Mouse (Mus musculus) heart, embryonic 10.5 days (tissue): ENCODE results near the gene Gm20716. TPM values are rescaled to one million over a fixed set of nuclear protein-coding genes. Genes with fewer than 3 reads are reported as not detected.
"Not testable (repeated sequence)": the region's sequence is repeated elsewhere in the genome, so short reads cannot be mapped to it uniquely, and the experiment has no call there.

Experiments
- DNase-seq: peaks from one replicate; pipeline ENCODE4 v3.0.0-alpha.2; 2017; ENCODE audit warnings: low spot score
- H3K27ac ChIP-seq: fragments of 300-500 bp; sonication (generic); 2 replicates; pipeline ENCODE4 v1.5.1; 2016; ENCODE audit warnings: mild to moderate bottlenecking
- H3K27me3 ChIP-seq: fragments of 300-500 bp; sonication (generic); 2 replicates; pipeline ENCODE4 v1.6.1; 2016; ENCODE audit warnings: mild to moderate bottlenecking; ENCODE audit not compliant: poor library complexity, insufficient read depth, severe bottlenecking
- H3K36me3 ChIP-seq: fragments of 300-500 bp; sonication (generic); 2 replicates; pipeline ENCODE4 v1.6.1; 2016; ENCODE audit warnings: mild to moderate bottlenecking, moderate library complexity
- H3K4me1 ChIP-seq: fragments of 300-500 bp; sonication (generic); 2 replicates; pipeline ENCODE4 v1.6.1; 2016; ENCODE audit warnings: mild to moderate bottlenecking
- H3K4me3 ChIP-seq: fragments of 300-500 bp; sonication (generic); 2 replicates; pipeline ENCODE4 v1.5.1; 2016; ENCODE audit warnings: mild to moderate bottlenecking, moderate library complexity
- H3K9me3 ChIP-seq: fragments of 300-500 bp; sonication (generic); 2 replicates; pipeline ENCODE4 v1.6.1; 2016; ENCODE audit warnings: mild to moderate bottlenecking, moderate library complexity
- WGBS: fragments of 180-500 bp; shearing (Covaris S2); methylation state at CpG from one replicate; pipeline ENCODE4 v1.1.7; 2016; 5-methylcytosine and 5-hydroxymethylcytosine counted together
- polyA plus RNA-seq: library from polyadenylated mRNA; unstranded; fragments of >200 nt; fragmentation: Nextera tagmentation; extraction: Ambion mirVana; gene quantifications from 2 replicates; pipeline ENCODE4 v1.2.1, GENCODE M21; 2016

The Gm20716 gene
- polyA plus RNA-seq, 1 experiment from 2014 or later: 16.6 TPM

DNA sequence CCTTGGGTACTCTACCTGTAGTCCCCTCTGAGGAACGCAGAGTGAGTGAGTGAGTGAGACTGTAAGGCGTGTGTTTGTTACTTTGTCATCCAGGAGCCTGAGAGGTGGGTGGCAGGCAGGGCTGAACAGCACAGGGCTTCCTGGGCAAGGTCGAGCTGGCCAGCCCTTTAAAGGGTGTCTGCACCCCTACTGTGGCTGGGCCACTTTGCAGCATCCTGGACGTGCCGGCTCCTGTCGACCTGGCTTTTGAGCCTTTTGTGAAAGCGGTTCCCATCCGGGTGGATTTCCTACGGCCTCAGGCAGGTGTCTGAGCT lies 60.4 kb downstream of the Gm20716 start:
- H3K4me1 ChIP-seq: peaks cover 48% of the 10 kb centered on the region
- peak overlapping the region; percentile 86 for H3K27ac ChIP-seq
- 4% methylated on average over 9 of the region's 9 CpGs for WGBS
- H3K9me3 ChIP-seq: no peaks in the 10 kb centered on the region
- no peak for DNase-seq
- no peaks in the 10 kb centered on the region for H3K27me3 ChIP-seq
- peaks cover 11% of the 10 kb centered on the region for H3K36me3 ChIP-seq
- peak overlapping the region; percentile 49 for H3K4me3 ChIP-seq

DNA sequence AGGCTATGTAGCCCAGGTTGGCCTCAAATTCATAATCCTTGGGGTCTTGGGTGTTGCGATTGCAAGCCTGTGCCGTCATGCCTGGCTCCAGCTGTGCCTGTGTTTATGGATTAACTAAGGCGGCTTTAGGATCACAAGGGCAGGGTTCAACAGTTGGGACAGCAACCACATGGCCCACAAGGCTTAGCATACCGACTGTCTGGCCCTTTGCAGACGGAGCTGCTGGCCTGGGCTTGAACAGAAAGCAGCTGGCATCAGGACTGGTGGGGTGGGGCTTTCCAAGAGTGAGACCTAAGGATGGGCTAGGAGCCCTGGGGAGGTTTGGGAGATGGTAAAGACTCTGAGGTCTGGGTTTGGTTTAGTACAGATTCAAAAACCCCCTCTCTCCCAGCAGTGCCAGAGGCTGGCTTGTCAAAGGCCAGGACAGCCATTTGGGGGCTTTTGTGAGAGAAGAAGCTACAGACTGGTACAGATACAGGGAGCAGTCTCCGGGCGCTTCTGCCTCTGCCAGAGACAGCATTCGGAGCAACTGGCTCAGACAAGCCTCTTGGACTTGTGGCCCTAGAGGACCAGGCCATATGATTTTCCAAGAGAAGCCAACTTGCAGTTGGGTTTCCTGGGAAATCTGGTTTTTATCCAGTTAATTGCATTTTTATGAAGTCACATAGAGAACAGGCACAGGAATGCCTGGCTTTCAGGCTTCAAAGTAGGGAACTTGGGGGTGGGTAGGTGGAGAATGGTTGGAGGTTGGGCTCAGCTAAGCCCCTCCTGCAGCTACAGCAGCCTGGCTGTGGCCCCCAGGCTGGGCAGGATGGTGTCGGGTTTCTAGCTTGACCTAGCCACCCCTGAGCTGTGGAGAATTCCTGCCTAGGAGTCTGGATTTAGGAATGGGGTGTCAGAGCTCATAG lies 61.0 kb downstream of the Gm20716 start:
- no peaks in the 10 kb centered on the region for H3K27me3 ChIP-seq
- peak overlapping the region; percentile 49 for H3K4me3 ChIP-seq
- H3K27ac ChIP-seq: peak overlapping the region; percentile 86
- peaks cover 7% of the 10 kb centered on the region for H3K36me3 ChIP-seq
- WGBS: 47% methylated on average over 9 of the region's 9 CpGs
- no peak for DNase-seq
- peaks cover 48% of the 10 kb centered on the region for H3K4me1 ChIP-seq
- H3K9me3 ChIP-seq: no peaks in the 10 kb centered on the region

DNA sequence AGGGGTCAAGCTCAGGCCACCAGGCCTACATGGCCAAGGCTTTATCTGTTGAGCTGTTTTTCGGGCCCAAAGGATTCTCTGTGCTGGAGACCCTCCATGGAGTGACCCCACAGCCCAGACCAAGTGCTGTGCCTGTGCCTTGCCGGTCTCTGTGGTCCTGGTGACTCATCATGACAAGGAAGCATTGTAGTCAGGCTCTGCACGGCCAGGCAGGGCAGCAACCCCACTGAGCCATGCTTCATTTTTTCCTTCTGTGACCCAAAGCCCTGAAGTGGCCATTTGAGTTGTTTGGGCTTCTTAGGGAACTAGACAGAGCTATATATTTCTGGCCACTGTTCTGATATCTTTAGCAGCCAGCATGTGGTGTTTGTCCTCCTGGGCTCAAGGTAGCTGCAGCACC lies 62.4 kb downstream of the Gm20716 start:
- Histone ChIP-seq H3K4me3 (no peak overlapping the region), H3K4me1 (peaks cover 51% of the 10 kb centered on the region), H3K27me3 (no peaks in the 10 kb centered on the region), H3K36me3 (0 out of 2 replicates have a peak, but pooled peaks cover under 1% of the 10 kb centered on the region), H3K9me3 (no peaks in the 10 kb centered on the region), H3K27ac (peak overlapping the region; percentile 72)
- WGBS: 52% methylated on average over 3 of the region's 3 CpGs
- DNase-seq: no peak

DNA sequence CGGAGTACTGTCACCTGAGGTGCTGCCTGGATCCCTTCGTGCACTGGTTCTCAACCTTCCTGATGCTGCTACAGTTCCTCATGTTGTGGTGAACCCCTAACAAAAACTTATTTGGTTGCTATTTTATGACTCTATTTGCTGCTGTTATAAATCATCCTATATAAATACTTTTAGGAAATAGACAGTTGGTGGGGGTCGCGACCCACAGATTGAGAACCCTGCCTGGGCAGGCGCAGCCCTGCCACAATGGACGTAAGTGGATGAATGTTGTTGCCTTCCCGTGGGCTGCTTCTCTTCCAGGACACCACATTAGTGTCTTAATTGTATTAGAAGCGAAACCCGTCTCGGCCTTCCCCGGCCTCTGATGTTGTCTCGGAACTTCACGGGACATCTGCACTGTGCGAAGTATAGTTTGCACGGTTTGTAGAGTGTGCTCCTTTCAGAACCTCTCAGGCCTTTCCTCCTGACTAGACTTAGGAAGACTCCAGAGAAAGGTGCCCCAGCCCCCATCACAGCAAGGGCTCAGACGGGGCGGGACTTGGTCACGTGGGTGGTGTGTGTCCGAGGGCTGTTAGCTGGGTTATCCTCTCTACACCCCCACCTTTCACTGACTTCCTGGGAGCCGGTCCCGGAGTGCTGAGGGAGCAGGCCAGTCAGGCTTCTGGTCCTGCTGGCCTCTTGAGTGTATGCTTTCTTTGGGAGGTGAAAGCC lies 63.3 kb downstream of the Gm20716 start:
- peaks cover 57% of the 10 kb centered on the region for H3K4me1 ChIP-seq
- peak overlapping the region; percentile 72 for H3K27ac ChIP-seq
- H3K27me3 ChIP-seq: no peaks in the 10 kb centered on the region
- H3K36me3 ChIP-seq: no peaks in the 10 kb centered on the region
- no peak for DNase-seq
- H3K4me3 ChIP-seq: 0 out of 2 replicates have a peak overlapping the region, but pooled peaks have one; percentile 4
- WGBS: 47% methylated on average over 21 of the region's 21 CpGs
- H3K9me3 ChIP-seq: no peaks in the 10 kb centered on the region

DNA sequence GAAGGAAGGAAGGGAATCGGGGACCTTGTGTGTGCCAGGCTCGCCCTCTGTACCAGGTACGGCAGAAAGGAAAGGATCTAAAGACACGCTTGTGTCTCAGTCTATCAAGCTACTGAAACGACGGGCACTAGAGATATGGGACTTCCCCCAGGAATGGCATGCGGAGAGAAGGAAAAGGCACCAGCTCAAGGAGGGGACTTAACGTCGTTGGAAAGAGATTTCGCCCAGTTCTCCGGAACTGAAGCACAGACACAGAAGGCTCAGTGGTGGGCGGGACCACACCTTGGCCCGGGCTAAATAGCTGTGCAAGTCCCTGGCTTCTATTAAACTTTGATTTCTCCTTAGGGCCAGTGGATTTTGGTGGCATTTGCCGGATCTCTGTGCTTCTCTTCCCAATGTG lies 68.2 kb downstream of the Gm20716 start:
- WGBS: 6% methylated on average over 14 of the region's 14 CpGs
- Histone ChIP-seq H3K27me3 (peaks cover 8% of the 10 kb centered on the region; the same call in 1 of the 2 replicates), H3K27ac (peak overlapping the region; percentile 89), H3K36me3 (no peaks in the 10 kb centered on the region), H3K9me3 (no peaks in the 10 kb centered on the region), H3K4me1 (peaks cover 52% of the 10 kb centered on the region), H3K4me3 (peak overlapping the region; percentile 55)
- no peak for DNase-seq

DNA sequence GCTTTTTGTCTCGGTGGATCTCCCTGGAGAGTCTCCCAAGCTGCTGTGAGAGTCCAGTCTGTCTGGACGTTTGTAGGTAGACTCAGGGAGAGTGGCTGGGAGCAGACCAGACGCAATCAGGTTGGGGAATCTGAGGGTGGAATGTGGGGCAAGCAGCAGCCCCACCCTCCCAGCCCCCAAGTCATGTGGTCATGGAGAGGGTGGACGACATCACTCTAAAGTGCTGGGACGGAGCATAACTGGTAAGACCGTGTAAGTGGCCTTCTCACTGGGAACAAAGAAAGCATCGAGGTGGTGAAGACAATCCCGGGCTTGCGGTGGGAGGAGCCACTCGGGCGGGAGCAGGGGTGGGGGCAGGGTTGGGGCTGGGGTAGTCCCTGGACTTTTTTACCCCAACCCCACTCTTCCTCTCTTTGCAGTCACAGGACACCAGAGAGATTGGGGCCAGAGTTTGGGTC lies 68.6 kb downstream of the Gm20716 start:
- Histone ChIP-seq H3K36me3 (no peaks in the 10 kb centered on the region), H3K9me3 (no peaks in the 10 kb centered on the region), H3K27ac (peak overlapping the region; percentile 89), H3K27me3 (peaks cover 8% of the 10 kb centered on the region; the same call in 1 of the 2 replicates), H3K4me1 (peaks cover 48% of the 10 kb centered on the region), H3K4me3 (peak overlapping the region; percentile 55)
- WGBS: 2% methylated on average over 11 of the region's 11 CpGs
- no peak for DNase-seq

DNA sequence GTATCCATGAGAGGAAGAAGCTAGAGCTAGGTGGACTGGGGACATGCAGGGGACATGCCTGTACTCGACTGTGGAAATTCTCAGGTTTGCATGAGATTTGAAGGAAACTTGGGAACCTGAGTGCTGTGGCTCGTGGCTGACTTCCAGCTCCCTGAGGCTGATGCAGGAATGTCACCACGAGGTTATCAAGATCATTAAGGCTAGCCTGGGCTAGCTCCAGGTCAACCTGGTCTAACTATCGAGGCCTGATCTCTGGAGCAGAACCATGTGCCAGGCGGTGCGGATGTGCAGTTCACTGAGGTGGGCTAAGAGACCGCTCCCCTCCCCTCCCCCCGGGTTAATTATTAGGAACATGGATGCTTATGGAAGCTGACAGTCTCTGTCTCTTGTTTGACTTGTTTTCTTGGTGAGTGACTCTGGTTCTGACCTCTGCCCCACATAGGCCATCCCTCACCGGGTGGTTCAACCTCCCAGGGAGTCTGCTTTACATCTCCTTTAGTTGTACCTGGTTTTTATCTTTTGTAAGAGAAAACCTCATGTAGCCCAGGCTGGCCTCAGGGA lies 69.7 kb downstream of the Gm20716 start:
- Histone ChIP-seq H3K9me3 (no peaks in the 10 kb centered on the region), H3K4me1 (peaks cover 48% of the 10 kb centered on the region), H3K36me3 (no peaks in the 10 kb centered on the region), H3K4me3 (no peak overlapping the region), H3K27ac (no peak overlapping the region; the same call in 1 of the 2 replicates), H3K27me3 (peaks cover 8% of the 10 kb centered on the region; the same call in 1 of the 2 replicates)
- no peak for DNase-seq
- 84% methylated on average over 9 of the region's 9 CpGs for WGBS

DNA sequence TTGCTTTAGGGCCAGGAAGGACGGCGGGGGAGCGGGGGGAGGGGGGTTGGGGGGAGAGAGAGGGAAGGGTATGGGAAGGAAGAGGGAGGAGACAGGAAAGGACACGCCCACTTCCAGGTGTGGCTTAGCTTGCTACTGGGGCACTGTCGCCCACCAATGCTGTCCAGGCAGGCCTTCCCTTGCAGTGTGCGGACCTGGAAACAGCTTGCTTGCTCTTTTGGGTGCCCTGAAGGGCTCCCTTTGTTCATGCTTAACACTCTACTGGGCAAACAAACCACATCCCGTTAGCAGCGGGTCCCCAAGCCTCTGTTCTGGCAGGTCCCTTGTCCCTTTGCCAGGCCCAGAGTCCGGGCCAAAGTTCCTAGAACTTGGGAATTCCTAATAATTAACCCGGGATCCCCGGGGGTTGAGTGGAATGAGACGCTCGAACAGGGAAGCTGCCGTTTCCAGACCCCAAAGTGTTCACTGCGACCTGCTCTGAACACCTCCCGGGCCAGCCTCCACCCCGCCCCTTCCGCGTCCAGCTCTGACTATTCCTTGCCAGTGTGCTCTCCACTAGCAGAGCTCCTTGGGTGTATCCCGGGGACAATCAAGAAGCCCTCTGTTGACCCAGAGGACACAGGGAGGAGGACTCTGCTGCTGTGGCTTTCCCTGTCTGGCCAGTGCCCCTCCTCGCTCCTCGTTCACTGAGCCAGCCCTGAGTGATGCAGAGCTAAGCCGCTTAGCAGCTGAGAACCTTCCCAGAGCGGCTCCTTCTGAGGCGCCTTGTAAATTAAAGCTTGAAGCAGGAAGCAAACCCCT lies 71.1 kb downstream of the Gm20716 start:
- DNase-seq: no peak
- no peaks in the 10 kb centered on the region for H3K9me3 ChIP-seq
- peak overlapping the region; percentile 51 for H3K4me3 ChIP-seq
- 5% methylated on average over 24 of the region's 25 CpGs for WGBS
- H3K36me3 ChIP-seq: no peaks in the 10 kb centered on the region
- H3K27ac ChIP-seq: peak overlapping the region; percentile 80
- H3K27me3 ChIP-seq: peaks cover 8% of the 10 kb centered on the region; the same call in 1 of the 2 replicates
- H3K4me1 ChIP-seq: peaks cover 61% of the 10 kb centered on the region

DNA sequence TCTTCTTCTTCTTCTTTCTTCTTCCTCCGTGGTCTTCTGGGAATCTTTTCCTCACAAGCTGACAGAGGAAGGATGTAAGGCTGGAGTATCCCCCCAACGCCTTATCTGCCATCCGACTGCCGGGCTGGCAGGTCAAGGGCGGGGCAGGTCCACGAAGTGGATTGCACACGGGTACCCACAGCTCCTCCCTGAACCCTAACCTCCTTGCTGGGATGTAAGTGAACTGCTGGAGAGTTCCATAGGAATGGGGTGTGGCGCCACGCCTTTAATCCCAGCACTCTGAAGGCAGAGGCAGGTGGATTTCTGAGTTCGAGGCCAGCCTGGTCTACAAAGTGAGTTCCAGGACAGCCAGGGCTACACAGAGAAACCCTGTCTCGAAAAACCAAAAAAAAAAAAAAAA lies 72.2 kb downstream of the Gm20716 start:
- H3K27ac ChIP-seq, H3K4me3 ChIP-seq, H3K36me3 ChIP-seq, DNase-seq, H3K27me3 ChIP-seq, H3K9me3 ChIP-seq: not testable (repeated sequence)
- H3K4me1 ChIP-seq: peaks cover 69% of the 10 kb centered on the region
- WGBS: 35% methylated on average over 10 of the region's 11 CpGs

DNA sequence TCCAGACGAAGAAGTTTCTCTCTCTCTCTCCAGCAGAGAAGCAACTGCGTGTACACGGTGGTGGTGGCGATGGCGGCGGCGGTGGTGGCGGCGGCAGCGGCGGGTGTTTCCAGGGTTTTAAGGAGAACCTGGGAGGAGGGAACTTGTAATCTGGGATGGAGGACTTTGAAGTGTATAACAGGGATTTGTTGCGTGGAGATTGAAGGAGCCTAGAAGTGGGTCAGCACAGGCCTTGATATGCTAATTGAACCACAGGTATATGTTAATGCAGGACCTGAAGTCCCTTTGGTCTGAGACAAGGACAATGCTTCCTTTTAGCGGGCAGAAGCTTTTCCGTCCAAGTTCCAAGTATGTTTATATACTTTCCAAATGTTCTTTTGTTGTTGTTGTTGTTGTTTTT lies 73.8 kb downstream of the Gm20716 start:
- DNase-seq: no peak
- H3K27me3 ChIP-seq: peaks cover 8% of the 10 kb centered on the region; the same call in 1 of the 2 replicates
- H3K36me3 ChIP-seq: no peaks in the 10 kb centered on the region
- H3K4me3 ChIP-seq: no peak overlapping the region
- H3K27ac ChIP-seq: peak overlapping the region; percentile 53; the same call in 1 of the 2 replicates
- no peaks in the 10 kb centered on the region for H3K9me3 ChIP-seq
- peaks cover 61% of the 10 kb centered on the region for H3K4me1 ChIP-seq
- 36% methylated on average over 14 of the region's 14 CpGs for WGBS

DNA sequence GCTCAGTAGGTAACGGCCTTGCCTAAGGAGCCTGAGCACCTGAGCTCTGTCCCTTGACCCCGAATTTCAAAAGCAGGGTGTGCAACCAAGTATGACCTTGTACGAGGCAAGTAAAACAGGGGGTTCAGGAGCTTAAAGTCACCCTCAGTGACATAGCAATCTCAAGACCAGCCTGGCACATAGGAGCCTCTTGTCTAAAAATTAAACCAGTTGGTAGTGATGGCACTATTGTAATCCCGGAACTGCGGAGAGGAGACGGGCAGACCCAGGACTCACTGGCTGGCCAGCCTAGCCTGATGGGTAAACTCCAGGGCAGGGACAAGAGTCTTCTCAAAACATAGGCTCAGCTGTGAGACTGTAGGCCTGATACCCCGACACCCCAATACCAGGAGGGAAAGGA lies 74.5 kb downstream of the Gm20716 start:
- no peaks in the 10 kb centered on the region for H3K9me3 ChIP-seq
- H3K4me1 ChIP-seq: peaks cover 56% of the 10 kb centered on the region
- H3K36me3 ChIP-seq: no peaks in the 10 kb centered on the region
- 91% methylated on average over 7 of the region's 7 CpGs for WGBS
- H3K4me3 ChIP-seq: no peak overlapping the region
- peaks cover 8% of the 10 kb centered on the region; the same call in 1 of the 2 replicates for H3K27me3 ChIP-seq
- peak overlapping the region; percentile 91 for H3K27ac ChIP-seq
- no peak for DNase-seq
